ENCODE assay signal across 8 mouse cellular contexts in the genomic region with DNA sequence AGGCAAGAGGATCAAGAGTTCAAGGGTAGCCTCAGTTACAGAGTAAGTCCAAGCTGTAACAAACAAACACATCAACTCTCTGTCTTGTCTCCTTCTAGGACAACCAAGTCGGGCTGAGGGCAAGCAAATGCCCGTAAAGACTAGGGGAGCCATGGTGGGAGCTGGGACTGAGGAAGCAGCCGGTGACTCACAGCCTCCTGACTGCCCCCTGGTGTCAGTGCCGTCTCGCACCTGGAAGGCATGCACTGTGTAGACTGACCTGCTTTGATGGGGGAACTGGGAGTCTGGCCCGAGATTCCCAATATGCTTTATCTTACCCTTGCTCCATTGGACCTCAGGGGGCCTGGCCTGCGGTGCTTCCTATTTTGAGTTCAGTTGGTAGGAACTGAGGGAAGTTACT. TPM values are rescaled to one million over a fixed set of nuclear protein-coding genes. Genes with fewer than 3 reads are reported as not detected.
DNase-seq lines count a peak whose midpoint lies in the region; ATAC-seq lines count a peak whose summit lies in the region.
"Had no signal": no experiment of that assay in that cellular context is flagged by ENCODE, and none has a peak within 500 bp of the region (broad histone marks: within the 10 kb centered on the region; RNA-seq: fewer than 3 reads in every experiment).

No protein-coding gene starts in this region.

- H3K9me3 ChIP-seq in midbrain, embryonic 11.5 days (ENCODE audit: control insufficient read depth, low read length) = no peaks in the 10 kb centered on the region
- H3K9me3 ChIP-seq in midbrain, embryonic 16.5 days (replicated peaks; ENCODE audit: control insufficient read depth, low read length, poor library complexity, severe bottlenecking) = no peaks in the 10 kb centered on the region
- H3K9me3 ChIP-seq in midbrain, embryonic 13.5 days = no peaks in the 10 kb centered on the region

- H3K9ac ChIP-seq in midbrain, embryonic 11.5 days (ENCODE audit: low read length) = no peak overlapping the region
- H3K9ac ChIP-seq in midbrain, embryonic 16.5 days (ENCODE audit: low read depth, low read length) = no peak overlapping the region
- no peak overlapping the region for H3K9ac ChIP-seq in midbrain, embryonic 13.5 days (replicated peaks)

- ATAC-seq in midbrain, embryonic 11.5 days (ENCODE audit: low FRiP score) = no peak
- no peak for ATAC-seq in midbrain, embryonic 16.5 days
- peak; percentile 43 to 61; a peak in 2 of 4 replicates for ATAC-seq in hematopoietic stem cell, adult 5-6 weeks (replicated peaks in 1 of 2; ENCODE audit: insufficient read depth in 1 of 2, low FRiP score in 2 of 2, low TSS enrichment in 1 of 2, low read depth in 1 of 2, poor library complexity in 2 of 2, severe bottlenecking in 2 of 2)
- ATAC-seq in midbrain, embryonic 13.5 days = no peak

- peak; percentile 90 for DNase-seq in midbrain, embryonic 11.5 days (ENCODE audit: low spot score, missing footprints)
- peak; percentile 61 for DNase-seq in adrenal gland, postnatal 25 days
- peak; percentile 59 for DNase-seq in lung, postnatal 14 days
- DNase-seq in layer of hippocampus, adult 9-10 months (ENCODE audit: low spot score) = no peak

- 41% methylated on average over 7 of the region's 7 CpGs for WGBS in midbrain, embryonic 11.5 days
- WGBS in midbrain, embryonic 16.5 days = 35% methylated on average over 7 of the region's 7 CpGs
- 34% methylated on average over 7 of the region's 7 CpGs for WGBS in midbrain, embryonic 13.5 days

- H3K4me1 ChIP-seq in midbrain, embryonic 11.5 days (ENCODE audit: control insufficient read depth, insufficient read depth, low read length) = peaks cover 23% of the 10 kb centered on the region
- peaks cover 28% of the 10 kb centered on the region for H3K4me1 ChIP-seq in midbrain, embryonic 16.5 days (ENCODE audit: control insufficient read depth, insufficient read depth, low read length)
- H3K4me1 ChIP-seq in midbrain, embryonic 13.5 days (replicated peaks) = peaks cover 31% of the 10 kb centered on the region

- no peak overlapping the region for H3K4me3 ChIP-seq in midbrain, embryonic 11.5 days (ENCODE audit: low read depth, low read length)
- no peak overlapping the region for H3K4me3 ChIP-seq in midbrain, embryonic 16.5 days (ENCODE audit: low read depth, low read length)
- H3K4me3 ChIP-seq in midbrain, embryonic 13.5 days (replicated peaks) = no peak overlapping the region

- H3K36me3 ChIP-seq in midbrain, embryonic 11.5 days (ENCODE audit: control insufficient read depth, insufficient read depth, low read length) = no peaks in the 10 kb centered on the region
- no peaks in the 10 kb centered on the region for H3K36me3 ChIP-seq in midbrain, embryonic 16.5 days (ENCODE audit: control insufficient read depth, insufficient read depth, low read length)
- no peaks in the 10 kb centered on the region for H3K36me3 ChIP-seq in midbrain, embryonic 13.5 days

- no peaks in the 10 kb centered on the region for H3K27me3 ChIP-seq in midbrain, embryonic 11.5 days (ENCODE audit: control insufficient read depth, insufficient read depth, low read length)
- H3K27me3 ChIP-seq in midbrain, embryonic 16.5 days (ENCODE audit: control insufficient read depth, insufficient read depth, low read depth, low read length) = no peaks in the 10 kb centered on the region
- no peaks in the 10 kb centered on the region for H3K27me3 ChIP-seq in midbrain, embryonic 13.5 days

- H3K4me2 ChIP-seq in midbrain, embryonic 11.5 days = no peak overlapping the region
- no peak overlapping the region for H3K4me2 ChIP-seq in midbrain, embryonic 16.5 days (ENCODE audit: low read length)
- H3K4me2 ChIP-seq in midbrain, embryonic 13.5 days (replicated peaks) = no peak overlapping the region

- H3K27ac ChIP-seq in midbrain, embryonic 11.5 days (ENCODE audit: low read depth, low read length) = no peak overlapping the region
- no peak overlapping the region for H3K27ac ChIP-seq in midbrain, embryonic 16.5 days (ENCODE audit: low read length)
- no peak overlapping the region for H3K27ac ChIP-seq in midbrain, embryonic 13.5 days

RNA-seq across cellular contexts. Expression of a gene that starts 5.2 kb away (rescaled TPM):
- not detected in 2 replicates for polyA plus RNA-seq in midbrain, embryonic 11.5 days (2014; fragmentation: Nextera tagmentation; extraction: Ambion mirVana)
- not detected in 2 replicates for polyA plus RNA-seq in midbrain, embryonic 16.5 days (2015; fragmentation: Nextera tagmentation; extraction: Ambion mirVana)
- total RNA-seq in adrenal gland, postnatal 25 days (2021) = not detected in 2 replicates
- total RNA-seq in hematopoietic stem cell, adult 5-6 weeks (2017) = not detected in 2 replicates
- polyA plus RNA-seq in midbrain, embryonic 13.5 days (2015; fragmentation: Nextera tagmentation; extraction: Ambion mirVana) = not detected in 2 replicates
- total RNA-seq: gastrocnemius, postnatal 4 days had no signal

RNA-seq across cellular contexts. Expression of a gene that starts 12.5 kb away (rescaled TPM):
- 6.3 and 6.7 TPM in 2 replicates for polyA plus RNA-seq in midbrain, embryonic 11.5 days (2014; fragmentation: Nextera tagmentation; extraction: Ambion mirVana)
- 90.2 and 121 TPM in 2 replicates for polyA plus RNA-seq in midbrain, embryonic 16.5 days (2015; fragmentation: Nextera tagmentation; extraction: Ambion mirVana)
- total RNA-seq in adrenal gland, postnatal 25 days (2021) = 2.4 and 3.1 TPM in 2 replicates
- 0.25 and 0.38 TPM in 2 replicates for total RNA-seq in hematopoietic stem cell, adult 5-6 weeks (2017)
- polyA plus RNA-seq in midbrain, embryonic 13.5 days (2015; fragmentation: Nextera tagmentation; extraction: Ambion mirVana) = 18.9 and 19.9 TPM in 2 replicates

RNA-seq across cellular contexts. Expression of a gene that starts 16.3 kb away (rescaled TPM):
- 0.60 and 0.80 TPM in 2 replicates for polyA plus RNA-seq in midbrain, embryonic 11.5 days (2014; fragmentation: Nextera tagmentation; extraction: Ambion mirVana)
- polyA plus RNA-seq in midbrain, embryonic 16.5 days (2015; fragmentation: Nextera tagmentation; extraction: Ambion mirVana) = 1.4 and 2.6 TPM in 2 replicates
- total RNA-seq in adrenal gland, postnatal 25 days (2021) = 8.3 and 18.7 TPM in 2 replicates
- total RNA-seq in hematopoietic stem cell, adult 5-6 weeks (2017) = 0.25 TPM in 1 of 2 replicates, not detected in the other
- polyA plus RNA-seq in midbrain, embryonic 13.5 days (2015; fragmentation: Nextera tagmentation; extraction: Ambion mirVana) = 1.2 and 2.3 TPM in 2 replicates

RNA-seq across cellular contexts. Expression of a gene that starts 26.9 kb away (rescaled TPM):
- 27.7 and 37.2 TPM in 2 replicates for polyA plus RNA-seq in midbrain, embryonic 11.5 days (2014; fragmentation: Nextera tagmentation; extraction: Ambion mirVana)
- 10.0 and 12.6 TPM in 2 replicates for polyA plus RNA-seq in midbrain, embryonic 16.5 days (2015; fragmentation: Nextera tagmentation; extraction: Ambion mirVana)
- total RNA-seq in adrenal gland, postnatal 25 days (2021) = 5.1 and 5.3 TPM in 2 replicates
- total RNA-seq in hematopoietic stem cell, adult 5-6 weeks (2017) = 19.3 and 40.1 TPM in 2 replicates
- polyA plus RNA-seq in midbrain, embryonic 13.5 days (2015; fragmentation: Nextera tagmentation; extraction: Ambion mirVana) = 15.0 and 15.1 TPM in 2 replicates

RNA-seq across cellular contexts. Expression of a gene that starts 35.1 kb away (rescaled TPM):
- polyA plus RNA-seq in midbrain, embryonic 11.5 days (2014; fragmentation: Nextera tagmentation; extraction: Ambion mirVana) = 14.8 and 16.8 TPM in 2 replicates
- polyA plus RNA-seq in midbrain, embryonic 16.5 days (2015; fragmentation: Nextera tagmentation; extraction: Ambion mirVana) = 23.3 and 23.4 TPM in 2 replicates
- total RNA-seq in adrenal gland, postnatal 25 days (2021) = 15.8 and 18.9 TPM in 2 replicates
- 11.5 and 12.3 TPM in 2 replicates for total RNA-seq in hematopoietic stem cell, adult 5-6 weeks (2017)
- 21.5 and 23.8 TPM in 2 replicates for polyA plus RNA-seq in midbrain, embryonic 13.5 days (2015; fragmentation: Nextera tagmentation; extraction: Ambion mirVana)

Comparison
In these comparisons a context has a peak if more than half of its experiments do, and no peak if none do; other contexts are left out.
1. ATAC-seq: peak in hematopoietic stem cell, adult 5-6 weeks (2 of 2); none in midbrain, embryonic 11.5 days (single experiment), midbrain, embryonic 16.5 days (single experiment) and midbrain, embryonic 13.5 days (single experiment).